Comparison of ENCODE assay signal across 11 mouse cellular contexts in the genomic region with DNA sequence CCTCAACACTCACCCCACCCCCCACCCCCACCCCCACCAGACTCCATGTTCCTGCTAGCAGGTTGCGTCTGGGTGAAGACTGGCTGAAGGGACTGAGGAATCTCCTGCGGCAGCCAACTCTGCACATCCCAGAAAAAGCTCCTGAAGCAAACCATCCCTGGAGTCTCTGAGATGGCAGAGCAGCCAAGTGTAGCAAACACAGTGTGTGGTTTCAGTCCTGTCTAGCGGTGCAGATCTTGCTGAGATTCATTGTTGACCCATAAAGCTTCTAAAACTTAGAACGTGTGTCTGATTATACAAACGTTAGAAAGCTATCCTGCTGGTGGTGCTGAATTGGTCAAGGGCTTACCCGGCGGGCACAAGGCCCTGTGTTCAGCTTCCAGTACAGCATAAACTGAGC.
"Had no signal": no experiment of that assay in that cellular context is flagged by ENCODE, and none has a peak within 500 bp of the region (broad histone marks: within the 10 kb centered on the region; RNA-seq: fewer than 3 reads in every experiment).

No protein-coding gene starts in this region.

- H3K4me2 ChIP-seq: lung, embryonic 14.5 days; midbrain, embryonic 12.5 days; neural tube, embryonic 12.5 days had no signal

- H3K36me3 ChIP-seq: midbrain, embryonic 10.5 days; midbrain, embryonic 12.5 days; neural tube, embryonic 12.5 days had no signal

- H3K9ac ChIP-seq: lung, embryonic 14.5 days; midbrain, embryonic 12.5 days; neural tube, embryonic 12.5 days had no signal

- H3K9me3 ChIP-seq: midbrain, embryonic 10.5 days; midbrain, embryonic 12.5 days; neural tube, embryonic 12.5 days had no signal

- DNase-seq: lung, adult 18-20 months; lung, embryonic 14.5 days; lung, postnatal 4 days; midbrain, embryonic 14.5 days; right cerebral cortex, postnatal 14 days; thymus, adult 2 months; thymus, postnatal 25 days; thymus, postnatal 4 days had no signal

- H3K4me1 ChIP-seq: neural tube, embryonic 12.5 days had no signal

- H3K27ac ChIP-seq: midbrain, embryonic 10.5 days; midbrain, embryonic 12.5 days; neural tube, embryonic 12.5 days had no signal

- H3K4me3 ChIP-seq: midbrain, embryonic 10.5 days; midbrain, embryonic 12.5 days; neural tube, embryonic 12.5 days had no signal

- H3K27me3 ChIP-seq: midbrain, embryonic 12.5 days; neural tube, embryonic 12.5 days had no signal
